Mouse (Mus musculus): Measurements from ENCODE around the gene Runx2. TPM values are rescaled to one million over a fixed set of nuclear protein-coding genes. Genes with fewer than 3 reads are reported as not detected.
A peak's percentile ranks its signal among the peaks of the same experiment; 100 is the strongest.

Gene Runx2
- total RNA-seq, 2 experiments from 2014 or later = 0.49 to 1.3 TPM

- no peak for DNase-seq (ENCODE audit: low spot score in 2 of 2)
Observed at GRCm38 (mm10) chr17:44599132-44599531, 215.5 kb downstream of the Runx2 start.

DNA sequence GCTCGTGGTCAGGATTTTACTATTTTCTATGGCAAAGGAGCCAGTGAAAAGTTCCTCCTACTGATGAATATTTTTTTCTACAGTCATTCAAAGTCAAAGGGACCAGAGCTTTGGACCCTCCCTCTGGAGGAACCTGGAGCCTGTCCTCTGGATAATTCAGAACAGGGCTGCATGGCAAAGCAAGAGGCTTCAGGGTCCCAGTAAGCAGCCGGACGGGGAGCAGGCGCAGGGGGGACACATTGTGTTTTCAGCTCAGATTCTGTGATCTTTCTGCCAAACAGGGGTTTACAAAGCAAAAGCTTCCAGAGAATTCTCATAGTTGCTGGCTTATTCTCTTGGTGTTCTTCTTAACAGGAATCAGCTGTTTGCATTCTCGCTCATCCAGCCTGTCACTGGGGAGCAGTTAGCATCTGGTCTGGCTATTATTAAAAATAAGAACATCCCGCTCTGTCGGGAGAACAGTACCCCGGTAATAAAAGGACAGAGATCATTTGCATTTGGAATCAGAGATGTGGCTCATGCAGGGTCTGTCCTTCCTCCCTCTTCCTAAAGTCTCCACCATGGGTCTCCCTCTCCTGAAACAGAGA, 216.6 kb downstream of the Runx2 start:
- peak in 1 of 2 experiments; percentile 29 for DNase-seq (ENCODE audit: low spot score in 2 of 2)

- no peak for DNase-seq (ENCODE audit: low spot score in 2 of 2)
Observed at GRCm38 (mm10) chr17:44592737-44593090, 221.9 kb downstream of the Runx2 start.

- no peak for DNase-seq (ENCODE audit: low spot score in 2 of 2)
Observed at GRCm38 (mm10) chr17:44592067-44592736, 222.4 kb downstream of the Runx2 start.

- no peak for DNase-seq (ENCODE audit: low spot score in 2 of 2)
Observed at GRCm38 (mm10) chr17:44588470-44588869, 226.1 kb downstream of the Runx2 start.

GRCm38 (mm10) chr17:44588020-44588419, 226.6 kb downstream of the Runx2 start:
- DNase-seq (ENCODE audit: low spot score in 2 of 2) = no peak

DNA sequence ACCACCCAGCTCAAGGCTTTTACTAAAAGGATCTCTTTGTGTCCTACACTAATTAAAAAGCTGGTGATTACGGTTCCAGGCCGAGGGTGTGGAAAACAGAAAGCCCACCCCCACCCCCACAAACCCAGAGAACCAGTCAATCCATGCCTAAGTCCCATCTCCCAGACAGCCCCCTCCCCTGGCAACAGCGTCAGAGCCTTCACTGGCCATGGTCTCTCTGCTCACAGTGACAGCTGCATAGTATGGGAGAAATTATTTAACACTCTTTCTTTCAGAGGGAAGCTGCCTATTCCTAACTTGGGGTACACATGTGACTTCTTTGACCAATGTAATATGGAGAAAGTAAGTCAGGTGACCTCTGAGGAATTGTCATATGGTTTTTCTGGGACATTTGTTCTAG, 228.4 kb downstream of the Runx2 start:
- no peak for DNase-seq (ENCODE audit: low spot score in 2 of 2)

- no peak for DNase-seq (ENCODE audit: low spot score in 2 of 2)
Observed at GRCm38 (mm10) chr17:44584781-44585180, 229.8 kb downstream of the Runx2 start.

- no peak for DNase-seq (ENCODE audit: low spot score in 2 of 2)
Observed at GRCm38 (mm10) chr17:44577791-44578190, 236.8 kb downstream of the Runx2 start.

GRCm38 (mm10) chr17:44570899-44571298, 243.7 kb downstream of the Runx2 start:
- no peak for DNase-seq (ENCODE audit: low spot score in 2 of 2)

- no peak for DNase-seq (ENCODE audit: low spot score in 2 of 2)
Observed at GRCm38 (mm10) chr17:44569020-44569621, 245.5 kb downstream of the Runx2 start.

DNA sequence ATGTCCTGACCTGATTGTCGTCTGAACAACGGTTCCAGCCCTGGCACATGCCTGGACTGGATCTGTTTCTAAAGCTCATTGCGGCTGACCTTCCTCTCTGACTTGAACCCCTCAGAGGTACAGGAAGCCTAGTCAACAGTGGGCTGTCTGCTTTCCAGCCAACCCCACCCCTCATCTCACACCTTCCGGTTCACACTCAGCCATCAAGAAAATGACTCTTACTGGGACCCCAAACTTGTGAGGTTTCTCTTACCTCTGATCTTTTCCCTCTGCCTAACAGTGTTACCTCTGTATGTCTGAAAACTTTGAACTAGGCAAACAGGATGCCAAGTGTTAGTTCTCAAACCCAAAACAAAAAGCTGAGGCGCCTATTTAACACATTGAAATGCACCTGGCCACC, 247.6 kb downstream of the Runx2 start:
- no peak for DNase-seq (ENCODE audit: low spot score in 2 of 2)

- no peak for DNase-seq (ENCODE audit: low spot score in 2 of 2)
Observed at GRCm38 (mm10) chr17:44565884-44566515, 248.6 kb downstream of the Runx2 start.

GRCm38 (mm10) chr17:44565311-44565831, 249.2 kb downstream of the Runx2 start:
- DNase-seq (ENCODE audit: low spot score in 2 of 2) = peak in 1 of 2 experiments; percentile 26

GRCm38 (mm10) chr17:44564611-44565198, 249.9 kb downstream of the Runx2 start:
- no peak for DNase-seq (ENCODE audit: low spot score in 2 of 2)

DNA sequence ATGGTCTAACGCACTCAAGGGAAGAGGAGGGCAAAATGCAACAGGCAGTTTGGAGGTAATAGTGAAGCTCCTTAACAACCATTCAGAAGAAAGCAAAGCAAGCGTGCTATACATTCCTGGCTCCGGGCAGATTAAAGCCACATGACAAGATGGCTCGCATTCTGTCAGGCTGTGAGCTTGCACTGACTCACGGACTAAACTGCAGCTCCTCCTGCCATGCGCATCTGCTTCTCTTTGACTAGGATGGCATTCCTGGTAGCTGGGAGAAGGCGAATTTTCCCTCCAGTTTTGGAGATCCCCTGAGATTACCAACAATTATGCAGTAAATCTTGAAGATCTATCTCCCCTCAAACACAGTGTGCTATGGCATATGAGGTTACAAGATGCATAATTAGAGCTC, 254.6 kb downstream of the Runx2 start:
- no peak for DNase-seq (ENCODE audit: low spot score in 2 of 2)

DNA sequence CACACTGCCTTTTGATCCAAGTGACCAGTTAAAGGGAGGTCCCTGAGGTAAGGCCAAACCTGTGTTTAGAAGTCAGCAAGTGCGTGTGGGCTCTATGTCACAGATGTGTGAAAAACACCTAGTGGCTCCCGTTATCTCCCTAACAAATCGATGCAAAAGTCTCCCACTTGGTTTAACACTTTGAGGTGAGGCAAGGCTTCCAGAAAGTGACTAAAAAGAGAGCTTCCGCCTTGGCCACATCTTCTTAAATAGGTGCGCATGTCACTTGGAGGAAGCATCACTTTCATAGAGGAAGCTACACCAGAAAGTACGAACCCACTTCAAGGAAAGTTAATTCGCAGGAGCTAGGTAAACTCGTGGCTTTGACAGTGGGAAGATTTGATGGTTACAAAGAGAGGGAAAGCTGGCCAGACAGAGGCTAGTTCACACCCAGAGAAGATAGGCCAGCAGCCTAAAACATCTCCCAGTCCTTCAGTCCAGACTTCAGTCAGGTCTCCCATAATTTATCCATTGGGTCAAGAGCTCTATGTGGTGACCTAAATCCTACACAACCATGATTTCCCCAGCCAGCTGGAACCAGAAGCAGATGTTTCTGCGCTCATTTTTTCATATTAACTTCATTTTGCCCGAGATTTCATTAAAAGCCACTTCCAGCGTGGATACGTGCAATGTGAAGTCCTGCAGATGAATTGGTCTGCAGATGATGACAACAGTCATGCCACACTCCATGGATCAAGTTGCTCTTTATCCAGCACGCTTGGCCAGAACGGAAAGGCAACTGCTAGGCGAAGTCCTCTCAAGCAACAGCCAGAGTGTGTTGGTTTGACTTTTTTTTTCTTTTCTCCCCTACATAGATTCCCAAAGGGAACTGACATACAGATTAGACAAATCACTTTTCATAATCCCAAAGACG, 257.1 kb downstream of the Runx2 start:
- no peak for DNase-seq (ENCODE audit: low spot score in 2 of 2)

DNA sequence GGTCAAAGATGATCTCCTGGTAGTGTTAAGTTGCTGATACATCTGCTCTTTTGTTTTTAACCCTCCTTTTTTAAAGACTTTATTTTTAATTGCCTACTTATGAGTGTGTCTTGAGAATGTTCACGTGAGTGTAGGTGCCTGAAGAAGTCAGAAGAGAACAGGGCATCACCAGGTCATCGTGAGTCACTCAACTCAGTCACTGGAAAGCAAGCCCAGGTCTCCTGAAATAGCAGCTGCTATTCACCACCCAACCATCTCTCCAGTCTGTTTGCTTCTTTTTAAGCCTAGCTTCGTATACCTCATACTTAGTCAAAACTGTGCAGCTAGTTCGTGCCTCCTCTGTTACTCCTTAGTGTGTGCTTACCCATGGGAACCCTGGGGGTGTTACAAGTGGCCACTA, 259.7 kb downstream of the Runx2 start:
- no peak for DNase-seq (ENCODE audit: low spot score in 2 of 2)

GRCm38 (mm10) chr17:44549551-44549950, 265.0 kb downstream of the Runx2 start:
- no peak for DNase-seq (ENCODE audit: low spot score in 2 of 2)

- DNase-seq (ENCODE audit: low spot score in 2 of 2) = no peak
Observed at GRCm38 (mm10) chr17:44547922-44548321, 266.7 kb downstream of the Runx2 start.

DNA sequence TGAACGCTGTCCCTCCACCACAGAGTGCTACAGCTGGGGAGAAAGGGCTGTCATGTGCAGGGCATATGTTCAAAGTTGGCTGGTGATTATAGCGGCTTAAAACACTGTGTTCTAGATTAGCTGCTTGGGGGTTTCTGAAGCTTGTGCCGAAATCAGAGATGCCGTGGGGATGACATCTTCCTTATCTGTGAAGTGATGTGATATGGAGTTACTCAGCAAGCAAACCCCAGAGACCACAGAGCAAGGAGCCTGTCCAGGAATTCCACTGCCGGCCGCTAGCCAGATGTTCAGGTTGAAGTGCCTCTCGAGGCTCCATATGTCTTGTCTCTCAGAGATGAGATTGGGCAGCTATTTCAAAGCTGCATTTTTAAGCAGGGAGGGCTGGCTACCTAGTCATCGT, 267.8 kb downstream of the Runx2 start:
- no peak for DNase-seq (ENCODE audit: low spot score in 2 of 2)

Data from gastrocnemius, postnatal 4 days (tissue).